Mouse (Mus musculus) lung, adult 2 months (tissue): ENCODE measurements around the gene 4930579F01Rik. TPM values are rescaled to one million over a fixed set of nuclear protein-coding genes. Genes with fewer than 3 reads are reported as not detected.

Source experiments
- DNase-seq: peaks from one replicate; pipeline ENCODE4 v3.0.0; 2022
- H3K4me1 ChIP-seq: fragments of 200-500 bp; 2 replicates; pipeline ENCODE4 v1.6.1; 2011; ENCODE audit warnings: low read length; ENCODE audit not compliant: control insufficient read depth, insufficient read depth
- H3K4me3 ChIP-seq: fragments of 200-500 bp; replicated peaks from 2 replicates; pipeline ENCODE3; 2011; ENCODE audit warnings: low read depth, mild to moderate bottlenecking, control low read depth, low read length; ENCODE audit errors: extremely low read depth
- CTCF ChIP-seq: fragments of 200-500 bp; IDR thresholded peaks from 2 replicates; pipeline ENCODE4 v1.5.1; 2011; ENCODE audit warnings: mild to moderate bottlenecking, low read length, control low read depth; ENCODE audit not compliant: insufficient read depth
- POLR2A ChIP-seq: fragments of 200-500 bp; IDR thresholded peaks from 2 replicates; pipeline ENCODE4 v1.6.1; 2011; ENCODE audit warnings: low read depth, mild to moderate bottlenecking, control low read depth, low read length, borderline replicate concordance; ENCODE audit errors: extremely low read depth
- WGBS: fragments of 180-500 bp; shearing (Covaris S2); methylation state at CpG from one replicate; pipeline ENCODE4 v1.1.7; 2018; 5-methylcytosine and 5-hydroxymethylcytosine counted together
- polyA plus RNA-seq: library from polyadenylated mRNA; depleted of rRNA; stranded (reverse); fragments of >200 nt; gene quantifications from 2 replicates; pipeline ENCODE4 v1.2.3, GENCODE M21; 2012

Gene 4930579F01Rik
- polyA plus RNA-seq, 1 experiment = not detected

GRCm38 (mm10) chr3:138217631-138218264 is 24.1 kb upstream of the 4930579F01Rik start, which contains the start of gene Adh7:
TSS of gene Adh7 (plus strand) at chr3:138217760.
- no peak for DNase-seq
- 61% methylated on average over 10 of the region's 10 CpGs for WGBS
- TF ChIP-seq CTCF (no peak), POLR2A (no peak)
- Histone ChIP-seq H3K4me3 (no peak within 1 kb of the TSS), H3K4me1 (no peaks in the 10 kb centered on the region)

- H3K4me1 ChIP-seq = no peaks in the 10 kb centered on the region
- TF ChIP-seq CTCF (no peak), POLR2A (no peak)
- H3K4me3 ChIP-seq = no peak overlapping the region
- no peak for DNase-seq
- WGBS = 66% methylated on average over 8 of the region's 8 CpGs
Measured at GRCm38 (mm10) chr3:138216091-138216490, 22.5 kb upstream of the 4930579F01Rik start.

- H3K4me1 ChIP-seq = no peaks in the 10 kb centered on the region
- DNase-seq = no peak
- no peak overlapping the region for H3K4me3 ChIP-seq
- TF ChIP-seq CTCF (no peak), POLR2A (no peak)
- WGBS = 54% methylated on average over 11 of the region's 11 CpGs
Measured at GRCm38 (mm10) chr3:138215395-138215989, 21.9 kb upstream of the 4930579F01Rik start.

DNA sequence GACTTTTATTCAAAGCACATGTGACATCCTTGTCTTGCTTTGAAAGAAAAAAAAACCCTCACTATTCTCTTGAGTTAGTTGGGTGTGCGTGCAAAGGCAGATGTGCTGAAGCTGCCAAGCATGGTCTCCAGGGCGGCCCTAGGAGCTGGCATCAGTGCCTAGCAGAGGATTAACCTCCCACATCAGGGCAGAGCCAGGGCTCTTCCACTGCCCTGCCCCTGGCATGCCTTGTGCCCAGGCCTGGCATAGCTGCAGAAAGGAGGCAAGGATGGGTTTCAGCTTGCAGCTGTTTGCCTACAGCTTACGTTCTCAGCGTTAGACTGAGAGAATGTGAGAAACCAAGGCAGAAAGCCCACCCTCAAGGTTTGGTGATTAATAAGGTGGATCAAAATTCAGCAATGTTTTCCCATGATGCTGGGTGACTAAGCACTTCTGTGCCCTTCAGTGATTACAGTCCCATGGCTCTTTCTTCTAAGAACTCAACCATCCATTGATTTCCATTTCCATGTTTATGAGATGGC is 18.9 kb upstream of the 4930579F01Rik start:
- H3K4me3 ChIP-seq = no peak overlapping the region
- no peaks in the 10 kb centered on the region for H3K4me1 ChIP-seq
- WGBS = 86% methylated on average over 4 of the region's 4 CpGs
- no peak for TF ChIP-seq POLR2A
- no peak for TF ChIP-seq CTCF
- no peak for DNase-seq

GRCm38 (mm10) chr3:138210432-138211075 is 16.9 kb upstream of the 4930579F01Rik start:
- Histone ChIP-seq H3K4me3 (no peak overlapping the region), H3K4me1 (no peaks in the 10 kb centered on the region)
- DNase-seq = no peak
- TF ChIP-seq POLR2A (no peak), CTCF (no peak)
- WGBS = 78% methylated on average over 5 of the region's 5 CpGs

DNA sequence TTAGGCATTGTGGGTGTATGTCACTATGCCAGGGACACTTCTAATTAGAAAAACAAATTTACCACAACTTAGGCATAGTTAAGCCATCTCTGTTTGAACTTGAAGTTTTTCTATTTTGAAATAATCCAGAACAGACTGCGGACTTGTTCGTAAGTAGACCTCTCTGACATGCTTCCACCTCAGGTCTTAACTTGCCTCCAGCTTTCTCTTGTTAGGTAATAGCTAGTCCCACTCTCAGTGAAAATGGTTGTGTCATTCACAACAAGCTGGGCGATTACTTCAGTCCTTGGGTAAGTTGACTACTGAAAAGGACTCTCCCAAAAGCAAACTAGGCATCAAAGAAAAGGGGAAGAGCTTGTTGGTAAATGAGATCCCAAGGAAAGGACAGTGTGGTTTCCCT is 15.2 kb upstream of the 4930579F01Rik start:
- DNase-seq = no peak
- WGBS = 88% methylated on average over 3 of the region's 3 CpGs
- Histone ChIP-seq H3K4me1 (no peaks in the 10 kb centered on the region), H3K4me3 (no peak overlapping the region)
- TF ChIP-seq CTCF (no peak), POLR2A (no peak)

- Histone ChIP-seq H3K4me3 (no peak overlapping the region), H3K4me1 (no peaks in the 10 kb centered on the region)
- 75% methylated on average over 7 of the region's 7 CpGs for WGBS
- TF ChIP-seq POLR2A = no peak
- no peak for TF ChIP-seq CTCF
- DNase-seq = no peak
Measured at GRCm38 (mm10) chr3:138198722-138199068, 5.1 kb upstream of the 4930579F01Rik start.

- TF ChIP-seq POLR2A = no peak
- peak; percentile 71 for TF ChIP-seq CTCF
- Histone ChIP-seq H3K4me3 (no peak overlapping the region), H3K4me1 (no peaks in the 10 kb centered on the region)
- WGBS = 28% methylated on average over 20 of the region's 20 CpGs
- peak; percentile 76 for DNase-seq
Measured at GRCm38 (mm10) chr3:138197973-138198721, 4.5 kb upstream of the 4930579F01Rik start.

DNA sequence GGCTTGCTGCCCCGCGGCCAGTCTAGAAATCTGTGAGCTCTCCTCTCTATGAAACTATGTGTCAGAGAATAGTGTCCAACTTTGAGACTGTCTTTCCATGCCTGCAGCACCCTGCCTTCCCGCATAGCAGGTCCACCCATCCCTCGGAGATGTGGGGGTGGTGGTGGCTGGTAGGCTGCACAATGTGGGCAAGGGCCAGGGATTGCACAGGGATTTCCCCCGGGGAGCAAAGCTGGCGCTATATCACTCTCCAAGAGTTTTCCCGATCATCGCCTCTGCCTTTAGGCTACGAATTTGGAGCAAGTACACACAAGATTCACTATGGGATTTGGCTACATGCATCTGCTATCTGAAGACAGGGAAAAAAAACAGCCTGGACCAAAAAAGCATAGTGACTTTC is 3.9 kb upstream of the 4930579F01Rik start:
- no peak for DNase-seq
- H3K4me3 ChIP-seq = no peak overlapping the region
- WGBS = 59% methylated on average over 9 of the region's 9 CpGs
- H3K4me1 ChIP-seq = no peaks in the 10 kb centered on the region
- no peak for TF ChIP-seq POLR2A
- no peak for TF ChIP-seq CTCF
